Mouse (Mus musculus) liver, embryonic 11.5 days (tissue): Measurements from ENCODE around the gene BC049762. TPM values are rescaled to one million over a fixed set of nuclear protein-coding genes. Genes with fewer than 3 reads are reported as not detected.
A peak's percentile ranks its signal among the peaks of the same experiment; 100 is the strongest.

ENCODE experiments used
- ATAC-seq: fragments of 200-750 bp; cut with Nextera tagmentation; replicated peaks from 2 replicates; pipeline ENCODE4 v1.8.0; 2017; ENCODE audit warnings: moderate number of reproducible peaks, mild to moderate bottlenecking, moderate TSS enrichment, moderate library complexity; ENCODE audit not compliant: low FRiP score
- DNase-seq: peaks from one replicate; pipeline ENCODE4 v3.0.0-alpha.2; 2017; ENCODE audit warnings: low spot score
- H3K27ac ChIP-seq: fragments of 300-500 bp; sonication (generic); 2 replicates; pipeline ENCODE4 v1.5.1; 2014; ENCODE audit warnings: mild to moderate bottlenecking, low read depth, low read length, control low read depth
- H3K27me3 ChIP-seq: fragments of 300-500 bp; sonication (generic); replicated peaks from 2 replicates; pipeline ENCODE4 v1.6.1; 2014; ENCODE audit warnings: low read length, mixed read lengths; ENCODE audit not compliant: control insufficient read depth, insufficient read depth
- H3K36me3 ChIP-seq: fragments of 300-500 bp; sonication (generic); 2 replicates; pipeline ENCODE4 v1.6.1; 2014; ENCODE audit warnings: mild to moderate bottlenecking, low read length, moderate library complexity, mixed read lengths; ENCODE audit not compliant: control insufficient read depth, insufficient read depth
- H3K4me1 ChIP-seq: fragments of 300-500 bp; sonication (generic); replicated peaks from 2 replicates; pipeline ENCODE4 v1.6.1; 2014; ENCODE audit warnings: low read length, mixed read lengths; ENCODE audit not compliant: control insufficient read depth, insufficient read depth
- H3K4me2 ChIP-seq: fragments of 300-500 bp; sonication (generic); 2 replicates; pipeline ENCODE4 v1.6.1; 2014; ENCODE audit warnings: mild to moderate bottlenecking, control low read depth, moderate library complexity
- H3K4me3 ChIP-seq: fragments of 300-500 bp; sonication (generic); 2 replicates; pipeline ENCODE4 v1.5.1; 2014; ENCODE audit warnings: low read depth, low read length, control low read depth
- H3K9ac ChIP-seq: fragments of 300-500 bp; sonication (generic); 2 replicates; pipeline ENCODE4 v1.6.1; 2014; ENCODE audit warnings: low read depth, low read length, control low read depth
- H3K9me3 ChIP-seq: fragments of 300-500 bp; sonication (generic); 2 replicates; pipeline ENCODE4 v1.6.1; 2016; ENCODE audit warnings: low read length, inconsistent platforms, mixed read lengths; ENCODE audit not compliant: control insufficient read depth
- WGBS: fragments of 180-500 bp; shearing (Covaris S2); extraction: QIAGEN DNeasy Blood & Tissue Kit; methylation state at CpG from one replicate; pipeline ENCODE4 v1.1.7; 2014; 5-methylcytosine and 5-hydroxymethylcytosine counted together
- polyA plus RNA-seq: library from polyadenylated mRNA; unstranded; fragments of >200 nt; fragmentation: Nextera tagmentation; extraction: Ambion mirVana; gene quantifications from 2 replicates; pipeline ENCODE4 v1.2.1, GENCODE M21; 2014

BC049762 gene
- polyA plus RNA-seq, 1 experiment from 2014 or later, result 0.75 TPM

DNA sequence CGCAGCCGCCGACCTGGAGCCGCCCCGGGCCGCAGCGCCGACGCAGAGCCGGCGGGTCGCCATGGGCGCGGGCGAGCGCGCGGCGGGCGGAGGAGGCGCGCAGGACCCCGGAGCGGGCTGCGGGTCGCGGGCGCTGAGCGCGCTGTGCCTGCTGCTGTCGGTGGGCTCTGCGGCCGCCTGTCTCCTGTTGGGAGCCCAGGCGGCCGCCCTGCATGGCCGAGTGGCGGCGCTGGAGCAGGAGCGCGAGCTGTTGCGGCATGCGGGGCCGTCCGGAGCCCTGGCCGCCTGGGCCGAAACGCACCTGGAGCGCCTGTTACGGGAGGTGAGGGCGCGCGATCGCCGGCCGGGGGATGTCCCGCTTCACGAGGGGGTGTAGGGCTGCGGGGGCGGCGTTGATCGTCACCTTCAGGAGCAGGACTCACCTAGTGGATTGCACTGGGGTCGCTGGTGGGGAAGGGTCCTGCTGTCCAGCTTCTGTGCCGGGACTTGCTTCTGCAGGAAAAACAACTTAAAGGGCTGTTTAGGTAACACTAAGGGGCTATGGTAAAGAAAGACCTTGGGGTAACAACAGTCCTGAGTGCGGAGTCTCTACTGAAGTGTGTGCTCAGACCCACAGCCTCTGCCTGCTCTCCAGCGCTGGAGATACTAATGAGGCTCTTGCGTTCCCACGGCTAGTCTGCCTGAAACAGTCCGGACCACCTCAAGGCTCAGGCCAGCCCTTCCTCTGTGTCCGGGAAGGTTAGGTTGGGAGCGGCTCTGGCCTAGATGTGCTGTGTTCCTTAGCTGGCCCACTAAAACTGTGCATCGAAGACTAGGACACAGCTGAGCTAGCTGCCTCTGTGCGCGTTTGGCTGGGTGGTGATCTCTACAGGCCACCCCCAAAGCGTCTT lies 27.5 kb upstream of the BC049762 start:
- peak; percentile 57; the same call in 1 of the 2 replicates for ATAC-seq
- Histone ChIP-seq H3K9me3 (no peaks in the 10 kb centered on the region), H3K36me3 (no peaks in the 10 kb centered on the region), H3K4me1 (no peaks in the 10 kb centered on the region; the same call in 1 of the 2 replicates), H3K27me3 (peaks cover 18% of the 10 kb centered on the region), H3K9ac (peak overlapping the region; percentile 58), H3K27ac (no peak overlapping the region), H3K4me2 (peak overlapping the region; percentile 89), H3K4me3 (peak overlapping the region; percentile 66)
- peak; percentile 58 for DNase-seq
- 3% methylated on average over 70 of the region's 74 CpGs for WGBS

DNA sequence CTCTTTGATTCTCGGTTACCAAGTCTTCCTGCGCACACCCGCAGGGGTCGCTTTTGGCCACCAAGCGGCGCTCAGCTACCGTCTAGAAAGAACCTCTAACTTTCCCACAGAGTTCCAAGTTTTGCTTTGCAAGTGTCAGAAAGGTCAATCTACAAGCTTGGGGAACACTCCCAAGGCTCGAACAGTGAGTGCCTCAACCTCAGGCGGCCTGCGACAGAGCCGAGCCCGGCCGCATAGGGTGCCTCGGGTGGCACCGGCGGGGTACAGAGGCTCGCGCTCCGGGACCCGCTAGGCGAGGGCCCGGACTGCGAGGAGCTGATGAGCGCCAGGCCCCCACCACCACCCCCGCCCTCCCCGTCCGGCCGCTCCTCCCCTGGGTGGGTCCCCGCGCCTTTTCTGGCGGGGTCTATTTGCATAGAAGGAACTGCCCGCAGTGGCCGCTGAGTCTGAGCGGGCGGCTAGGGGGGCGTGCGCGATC lies 26.8 kb upstream of the BC049762 start, which contains the start of gene Col23a1:
Gene Col23a1, plus strand, starts transcription at position 357 of the 478 bp plus-strand sequence.
- no peaks in the 10 kb centered on the region; the same call in 1 of the 2 replicates for H3K4me1 ChIP-seq
- WGBS, result under 1% methylated on average over 35 of the region's 38 CpGs
- H3K27ac ChIP-seq, result no peak within 1 kb of the TSS

DNA sequence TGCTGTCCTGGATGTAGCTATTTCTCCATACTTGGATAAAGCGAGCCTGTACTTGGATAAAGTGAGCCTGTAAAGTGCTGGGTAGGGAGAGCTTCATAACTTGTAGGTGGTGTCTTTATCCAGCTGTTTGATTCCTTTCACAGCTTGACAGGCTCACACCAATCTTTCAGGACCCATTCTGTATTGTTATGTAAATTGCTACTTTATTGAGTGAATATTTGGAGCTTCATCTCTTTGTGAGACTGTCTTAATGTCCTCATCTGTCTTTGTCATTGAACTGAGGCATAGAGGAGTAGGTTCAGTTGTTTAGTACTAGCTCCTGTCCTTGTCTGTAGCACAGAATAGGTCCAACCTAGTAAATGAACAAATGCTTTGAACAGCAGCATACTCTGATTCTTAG lies 11.6 kb upstream of the BC049762 start:
- Histone ChIP-seq H3K36me3 (peaks cover 38% of the 10 kb centered on the region), H3K27ac (no peak overlapping the region), H3K4me2 (no peak overlapping the region), H3K4me1 (no peaks in the 10 kb centered on the region), H3K4me3 (no peak overlapping the region), H3K9me3 (no peaks in the 10 kb centered on the region), H3K27me3 (no peaks in the 10 kb centered on the region), H3K9ac (no peak overlapping the region)
- WGBS, result 85% methylated on average over 1 of the region's 1 CpGs
- ATAC-seq, result no peak
- DNase-seq, result no peak

More for the DNA sequence above, 26.8 kb upstream of the BC049762 start, which contains the start of gene Col23a1:
- peak within 1 kb of the TSS; percentile 66 for H3K4me3 ChIP-seq
- no peaks in the 10 kb centered on the region for H3K9me3 ChIP-seq
- peaks cover 18% of the 10 kb centered on the region for H3K27me3 ChIP-seq
- peak within 1 kb of the TSS; percentile 89 for H3K4me2 ChIP-seq
- peak; percentile 84 for ATAC-seq
- H3K9ac ChIP-seq, result peak within 1 kb of the TSS; percentile 58
- DNase-seq, result peak; percentile 82
- no peaks in the 10 kb centered on the region for H3K36me3 ChIP-seq

GRCm38 (mm10) chr11:51265326-51265725 lies 2.5 kb upstream of the BC049762 start:
- Histone ChIP-seq H3K4me3 (peak overlapping the region; percentile 96), H3K27me3 (no peaks in the 10 kb centered on the region), H3K9me3 (no peaks in the 10 kb centered on the region), H3K4me2 (peak overlapping the region; percentile 95), H3K27ac (no peak overlapping the region), H3K36me3 (peaks cover 7% of the 10 kb centered on the region; the same call in 1 of the 2 replicates), H3K9ac (0 out of 2 replicates have a peak overlapping the region, but pooled peaks have one; percentile 98), H3K4me1 (peaks cover 20% of the 10 kb centered on the region)
- WGBS, result 55% methylated on average over 3 of the region's 3 CpGs
- no peak for ATAC-seq
- no peak for DNase-seq

DNA sequence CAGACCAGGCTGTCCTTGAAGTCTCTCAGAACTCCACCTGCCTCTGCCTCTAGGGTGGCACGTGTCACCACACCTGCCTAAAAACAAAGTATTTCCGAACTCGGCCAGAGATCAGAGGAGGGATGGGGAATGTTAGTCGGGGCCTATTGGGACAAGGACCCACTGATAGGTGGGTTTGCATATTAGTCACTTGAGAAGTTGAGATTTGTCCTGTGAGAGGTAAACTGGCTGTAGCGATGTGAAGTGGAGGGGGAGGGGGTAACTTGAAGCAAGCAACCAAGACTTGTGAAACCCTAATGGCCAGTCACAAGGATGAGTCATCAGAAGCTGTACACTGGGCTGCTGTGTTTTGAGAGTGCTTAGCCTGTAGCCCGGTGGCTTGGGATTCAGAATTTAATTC lies 1.5 kb upstream of the BC049762 start:
- Histone ChIP-seq H3K9ac (peak overlapping the region; percentile 98), H3K36me3 (peaks cover 4% of the 10 kb centered on the region; the same call in 1 of the 2 replicates), H3K9me3 (no peaks in the 10 kb centered on the region), H3K4me3 (peak overlapping the region; percentile 96), H3K27ac (peak overlapping the region; percentile 19; the same call in 1 of the 2 replicates), H3K4me1 (peaks cover 20% of the 10 kb centered on the region), H3K4me2 (peak overlapping the region; percentile 95), H3K27me3 (no peaks in the 10 kb centered on the region)
- DNase-seq (no peak), ATAC-seq (no peak)
- WGBS, result 9% methylated on average over 6 of the region's 6 CpGs

GRCm38 (mm10) chr11:51263286-51263831 lies 513 bp upstream of the BC049762 start:
- DNase-seq (no peak), ATAC-seq (peak; percentile 44; the same call in 1 of the 2 replicates)
- Histone ChIP-seq H3K4me1 (peaks cover 20% of the 10 kb centered on the region), H3K9ac (peak overlapping the region; percentile 98), H3K27me3 (no peaks in the 10 kb centered on the region), H3K4me3 (peak overlapping the region; percentile 96), H3K9me3 (no peaks in the 10 kb centered on the region), H3K36me3 (0 out of 2 replicates have a peak, but pooled peaks cover 4% of the 10 kb centered on the region), H3K4me2 (peak overlapping the region; percentile 95), H3K27ac (peak overlapping the region; percentile 84)
- under 1% methylated on average over 50 of the region's 50 CpGs for WGBS

DNA sequence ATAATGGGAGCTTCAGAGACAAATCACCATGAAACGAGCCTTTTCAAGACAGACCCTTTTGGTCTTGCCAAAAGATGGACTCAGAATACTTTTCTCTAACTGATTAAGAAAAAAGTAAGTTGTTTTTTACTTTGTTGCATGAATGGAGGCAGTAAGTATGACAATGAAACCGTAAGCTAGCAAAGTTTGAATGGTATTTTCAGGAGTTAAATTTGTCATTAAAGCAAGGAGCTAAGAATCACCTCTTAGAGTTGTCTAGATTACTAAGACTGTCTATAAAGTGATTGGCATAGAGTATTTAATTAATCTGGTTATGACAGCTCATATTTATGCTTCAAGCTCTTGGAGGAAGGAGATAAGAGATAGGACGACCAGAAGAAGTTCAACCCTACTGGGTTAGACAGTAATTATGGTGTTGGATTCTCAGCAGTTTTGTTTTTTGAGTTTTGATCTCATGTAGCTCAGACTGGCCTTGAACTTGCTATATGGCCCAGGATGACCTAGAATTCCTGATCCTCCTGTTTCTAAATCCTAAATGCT lies 1.1 kb downstream of the BC049762 start, which contains the start of gene Clk4:
Gene Clk4, plus strand, starts transcription at position 51 of the 540 bp plus-strand sequence.
- no peak for DNase-seq
- no peak for ATAC-seq
- H3K4me1 ChIP-seq, result peaks cover 20% of the 10 kb centered on the region
- peak within 1 kb of the TSS; percentile 84 for H3K27ac ChIP-seq
- WGBS, result 65% methylated on average over 3 of the region's 3 CpGs
- no peaks in the 10 kb centered on the region for H3K27me3 ChIP-seq
- peak within 1 kb of the TSS; percentile 96 for H3K4me3 ChIP-seq
- H3K9me3 ChIP-seq, result no peaks in the 10 kb centered on the region
- H3K36me3 ChIP-seq, result 0 out of 2 replicates have a peak, but pooled peaks cover 2% of the 10 kb centered on the region
- H3K4me2 ChIP-seq, result peak within 1 kb of the TSS; percentile 95
- H3K9ac ChIP-seq, result peak within 1 kb of the TSS; percentile 69

DNA sequence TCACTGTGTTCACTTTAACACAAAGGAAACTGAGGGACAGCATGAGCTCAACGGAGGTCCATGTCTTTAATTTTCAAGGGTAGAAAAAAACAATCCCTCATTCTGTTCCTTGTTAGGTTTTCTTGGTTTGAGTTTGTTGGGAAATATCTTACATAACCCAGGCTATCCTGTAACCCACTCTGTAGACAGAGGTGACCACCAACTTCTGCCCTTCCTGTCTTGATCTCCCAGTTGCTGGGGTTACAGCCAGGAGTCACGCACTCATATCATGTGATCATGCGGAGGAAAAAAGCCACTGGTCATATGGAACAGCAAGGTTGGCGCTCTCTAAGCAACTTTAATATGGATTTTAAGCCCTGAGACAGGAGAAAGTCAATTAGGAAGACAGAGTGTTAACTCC lies 5.8 kb downstream of the BC049762 start:
- H3K4me1 ChIP-seq, result peaks cover 3% of the 10 kb centered on the region; the same call in 1 of the 2 replicates
- H3K9me3 ChIP-seq, result no peaks in the 10 kb centered on the region
- no peak overlapping the region for H3K27ac ChIP-seq
- no peak overlapping the region for H3K4me2 ChIP-seq
- no peaks in the 10 kb centered on the region for H3K36me3 ChIP-seq
- H3K4me3 ChIP-seq, result no peak overlapping the region
- ATAC-seq (no peak), DNase-seq (no peak)
- WGBS, result 82% methylated on average over 4 of the region's 4 CpGs
- H3K9ac ChIP-seq, result no peak overlapping the region
- H3K27me3 ChIP-seq, result no peaks in the 10 kb centered on the region
